Mouse (Mus musculus) forebrain, embryonic 10.5 days (tissue): ENCODE measurements around the gene Tcl1b2. TPM values are rescaled to one million over a fixed set of nuclear protein-coding genes. Genes with fewer than 3 reads are reported as not detected.
"Not testable (repeated sequence)": the region's sequence is repeated elsewhere in the genome, so short reads cannot be mapped to it uniquely, and the experiment has no call there.

ENCODE experiments used
- DNase-seq: peaks from one replicate; pipeline ENCODE4 v3.0.0-alpha.2; 2017; ENCODE audit warnings: low spot score; ENCODE audit errors: extremely low spot score
- H3K27ac ChIP-seq: fragments of 300-500 bp; sonication (generic); 2 replicates; pipeline ENCODE4 v1.5.1; 2016; ENCODE audit warnings: mild to moderate bottlenecking
- H3K27me3 ChIP-seq: fragments of 300-500 bp; sonication (generic); 2 replicates; pipeline ENCODE4 v1.6.1; 2016; ENCODE audit warnings: mild to moderate bottlenecking; ENCODE audit not compliant: poor library complexity, severe bottlenecking
- H3K36me3 ChIP-seq: fragments of 300-500 bp; sonication (generic); replicated peaks from 2 replicates; pipeline ENCODE4 v1.6.1; 2016; ENCODE audit warnings: mild to moderate bottlenecking, moderate library complexity
- H3K4me1 ChIP-seq: fragments of 300-500 bp; sonication (generic); 2 replicates; pipeline ENCODE4 v1.6.1; 2016
- H3K4me3 ChIP-seq: fragments of 300-500 bp; sonication (generic); 2 replicates; pipeline ENCODE4 v1.5.1; 2016; ENCODE audit warnings: mild to moderate bottlenecking, moderate library complexity
- H3K9me3 ChIP-seq: fragments of 300-500 bp; sonication (generic); 2 replicates; pipeline ENCODE4 v1.6.1; 2016; ENCODE audit warnings: mild to moderate bottlenecking, moderate library complexity
- WGBS: fragments of 180-500 bp; shearing (Covaris S2); methylation state at CpG from one replicate; pipeline ENCODE4 v1.1.7; 2016; 5-methylcytosine and 5-hydroxymethylcytosine counted together
- polyA plus RNA-seq: library from polyadenylated mRNA; unstranded; fragments of >200 nt; fragmentation: Nextera tagmentation; extraction: Ambion mirVana; gene quantifications from 2 replicates; pipeline ENCODE4 v1.2.1, GENCODE M21; 2016

Tcl1b2 gene
- polyA plus RNA-seq, 1 experiment from 2014 or later: not detected

- not testable (repeated sequence) for H3K4me1 ChIP-seq, H3K27ac ChIP-seq, H3K36me3 ChIP-seq, H3K27me3 ChIP-seq, H3K9me3 ChIP-seq, H3K4me3 ChIP-seq, DNase-seq
- 77% methylated on average over 4 of the region's 4 CpGs for WGBS
Measured at GRCm38 (mm10) chr12:105181040-105181644, 35.3 kb downstream of the Tcl1b2 start.

GRCm38 (mm10) chr12:105188980-105189379 lies 43.2 kb downstream of the Tcl1b2 start:
- 64% methylated on average over 2 of the region's 2 CpGs for WGBS
- not testable (repeated sequence) for H3K27ac ChIP-seq, DNase-seq, H3K4me1 ChIP-seq, H3K36me3 ChIP-seq, H3K9me3 ChIP-seq, H3K27me3 ChIP-seq, H3K4me3 ChIP-seq

GRCm38 (mm10) chr12:105190743-105191142 lies 44.9 kb downstream of the Tcl1b2 start, which contains the start of gene Tcl1b3:
Tcl1b3 (plus strand) TSS chr12:105191043.
- H3K36me3 ChIP-seq, DNase-seq, H3K27me3 ChIP-seq, H3K4me3 ChIP-seq, H3K4me1 ChIP-seq, H3K9me3 ChIP-seq, H3K27ac ChIP-seq: not testable (repeated sequence)
- WGBS: 97% methylated on average over 6 of the region's 6 CpGs

GRCm38 (mm10) chr12:105199684-105200497 lies 54.1 kb downstream of the Tcl1b2 start:
- H3K4me1 ChIP-seq, H3K4me3 ChIP-seq, H3K36me3 ChIP-seq, H3K9me3 ChIP-seq, H3K27me3 ChIP-seq: not testable (repeated sequence)
- DNase-seq: peak; percentile 17
- 24% methylated on average over 7 of the region's 7 CpGs for WGBS
- peak overlapping the region; percentile 45 for H3K27ac ChIP-seq

GRCm38 (mm10) chr12:105201657-105202056 lies 55.8 kb downstream of the Tcl1b2 start, which contains the start of gene Tcl1b4:
Tcl1b4 (plus strand) TSS chr12:105201957.
- H3K4me3 ChIP-seq, H3K27ac ChIP-seq, H3K27me3 ChIP-seq, DNase-seq, H3K4me1 ChIP-seq, H3K9me3 ChIP-seq, H3K36me3 ChIP-seq: not testable (repeated sequence)
- WGBS: 90% methylated on average over 1 of the region's 1 CpGs

Other genes starting within 250 kb of the Tcl1b2 start
- 0.10 and 0.27 TPM in 2 replicates for gene Syne3, start 136.2 kb upstream of the Tcl1b2 start, polyA plus RNA-seq
- 234 and 235 TPM in 2 replicates for gene Glrx5, start 113.3 kb upstream of the Tcl1b2 start, polyA plus RNA-seq
- gene Tcl1b1, start 13.7 kb downstream of the Tcl1b2 start, polyA plus RNA-seq: not detected in 2 replicates
- gene Tcl1b5, start 30.3 kb downstream of the Tcl1b2 start, polyA plus RNA-seq: not detected in 2 replicates
- not detected in 2 replicates for gene Tcl1b3, start 45.0 kb downstream of the Tcl1b2 start, polyA plus RNA-seq
- not detected in 2 replicates for gene Tcl1b4, start 55.9 kb downstream of the Tcl1b2 start, polyA plus RNA-seq
- not detected in 2 replicates for gene Tcl1, start 76.8 kb downstream of the Tcl1b2 start, polyA plus RNA-seq
- gene Tunar, start 187.9 kb downstream of the Tcl1b2 start, polyA plus RNA-seq: 0.33 and 0.39 TPM in 2 replicates